Mouse (Mus musculus): ENCODE data around the gene S100b.

DNA sequence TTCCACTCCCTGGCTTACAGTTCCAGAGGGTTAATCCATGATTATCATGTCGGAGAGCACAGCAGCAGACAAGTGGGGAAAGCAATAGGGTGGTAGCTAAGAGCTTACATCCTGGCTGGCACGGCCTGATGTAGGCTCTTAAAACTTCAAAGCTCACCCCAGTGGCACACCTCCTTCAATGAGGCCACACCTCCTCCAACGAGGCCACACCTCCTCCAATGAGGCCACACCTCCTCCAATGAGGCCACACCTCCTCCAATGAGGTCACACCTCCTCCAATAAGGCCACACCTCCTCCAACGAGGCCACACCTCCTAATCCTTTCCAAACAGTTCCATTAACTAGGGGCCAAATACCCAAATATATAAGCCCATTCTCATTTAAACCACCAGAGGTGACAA is 39.5 kb upstream of the S100b start:
- no peak for TF ChIP-seq CTCF (IDR thresholded peaks at IDR 0.05; ENCODE audit: borderline replicate concordance, insufficient read depth, low read length)
- no peak for TF ChIP-seq POLR2A (IDR thresholded peaks at IDR 0.05; ENCODE audit: low read depth, low read length)

Data from embryonic fibroblast, embryonic 13.5 days (primary cell).